Mouse (Mus musculus) ES-Bruce4 (cell line): ENCODE data around the gene Exoc2. TPM values are rescaled to one million over a fixed set of nuclear protein-coding genes. Genes with fewer than 3 reads are reported as not detected.

Source experiments
- H3K27ac ChIP-seq: 2 replicates; pipeline ENCODE4 v1.5.1; 2012; ENCODE audit warnings: low read length, inconsistent platforms; ENCODE audit not compliant: insufficient read depth
- H3K27me3 ChIP-seq: 2 replicates; pipeline ENCODE4 v1.6.1; 2012; ENCODE audit warnings: mild to moderate bottlenecking, low read length, inconsistent platforms; ENCODE audit not compliant: control insufficient read depth, poor library complexity, insufficient read depth, severe bottlenecking
- H3K36me3 ChIP-seq: 2 replicates; pipeline ENCODE4 v1.6.1; 2012; ENCODE audit warnings: inconsistent platforms, mild to moderate bottlenecking, low read length, moderate library complexity; ENCODE audit not compliant: control insufficient read depth, poor library complexity, insufficient read depth, severe bottlenecking
- H3K4me1 ChIP-seq: one replicate; pipeline ENCODE4 v1.8.1; 2011; ENCODE audit warnings: low read length; ENCODE audit not compliant: control insufficient read depth, insufficient read depth
- H3K4me3 ChIP-seq: 2 replicates; pipeline ENCODE4 v1.5.1; 2011; ENCODE audit warnings: low read depth, mild to moderate bottlenecking, low read length
- H3K9ac ChIP-seq: 2 replicates; pipeline ENCODE4 v1.6.1; 2012; ENCODE audit warnings: low read depth, mild to moderate bottlenecking, inconsistent platforms; ENCODE audit not compliant: poor library complexity, severe bottlenecking
- H3K9me3 ChIP-seq: replicated peaks from 2 replicates; pipeline ENCODE4 v1.6.1; 2012; ENCODE audit warnings: mild to moderate bottlenecking, low read length, inconsistent platforms; ENCODE audit not compliant: control insufficient read depth, poor library complexity, insufficient read depth, severe bottlenecking
- CTCF ChIP-seq: IDR thresholded peaks from one replicate; pipeline ENCODE4 v1.8.1; 2011; ENCODE audit warnings: low read depth, low read length
- EP300 ChIP-seq: IDR thresholded peaks from 2 replicates; pipeline ENCODE4 v1.6.1; 2011; ENCODE audit warnings: low read depth, low read length; ENCODE audit not compliant: insufficient read depth
- POLR2A ChIP-seq: IDR thresholded peaks from one replicate; pipeline ENCODE4 v1.8.1; 2011; ENCODE audit warnings: low read length; ENCODE audit not compliant: insufficient read depth
- polyA plus RNA-seq: library from polyadenylated mRNA; stranded (reverse); fragments of >200 nt; gene quantifications from 2 replicates; pipeline ENCODE4 v1.2.4, GENCODE M21; 2011; ENCODE audit warnings: low read depth; ENCODE audit not compliant: missing spikeins, insufficient read depth, insufficient read length

Exoc2 gene
- polyA plus RNA-seq, 1 experiment, result 41.2 TPM

DNA sequence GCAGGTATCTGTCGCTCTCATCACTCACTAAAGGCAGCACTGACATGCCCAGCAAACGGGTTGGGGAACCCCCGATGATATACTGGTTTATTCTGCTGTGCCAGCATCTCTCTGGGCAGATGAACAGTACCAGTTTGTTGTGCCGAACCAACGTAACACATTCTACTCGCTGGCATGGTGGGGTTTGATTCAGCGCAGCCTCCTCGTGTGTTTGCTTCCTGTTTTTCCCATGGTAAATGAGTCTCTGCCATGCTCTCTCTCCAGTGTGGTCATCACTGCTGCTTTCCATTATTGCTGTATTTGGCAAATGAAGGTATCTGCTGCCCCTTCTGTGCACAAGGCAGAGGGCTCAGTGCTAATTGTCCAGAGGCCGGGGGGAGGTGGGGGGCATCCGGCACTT lies 15.8 kb upstream of the Exoc2 start:
- Histone ChIP-seq H3K27me3 (no peaks in the 10 kb centered on the region), H3K4me3 (no peak overlapping the region), H3K27ac (no peak overlapping the region), H3K4me1 (no peaks in the 10 kb centered on the region), H3K9ac (no peak overlapping the region), H3K36me3 (no peaks in the 10 kb centered on the region), H3K9me3 (no peaks in the 10 kb centered on the region)
- TF ChIP-seq CTCF, result no peak

DNA sequence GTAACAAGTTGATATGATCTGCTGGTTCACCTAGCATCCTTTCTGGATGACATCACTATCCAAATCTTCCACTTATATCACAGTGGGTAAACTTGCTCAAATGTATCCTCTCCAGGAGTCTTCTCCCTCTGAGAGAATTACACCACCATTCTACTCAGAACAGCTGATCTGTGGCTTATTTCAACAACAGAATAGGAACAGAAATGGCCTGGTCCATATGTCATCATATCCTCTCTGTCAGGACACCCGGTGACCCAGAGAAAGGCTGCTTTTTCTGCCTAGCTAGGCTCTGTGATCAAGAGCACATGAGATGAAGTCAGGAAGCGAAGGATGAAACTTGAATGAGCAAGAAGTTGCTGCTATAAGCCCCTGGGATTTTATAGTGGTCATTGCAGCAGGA lies 13.8 kb upstream of the Exoc2 start:
- Histone ChIP-seq H3K36me3 (no peaks in the 10 kb centered on the region), H3K4me3 (no peak overlapping the region), H3K9me3 (no peaks in the 10 kb centered on the region), H3K9ac (no peak overlapping the region), H3K4me1 (no peaks in the 10 kb centered on the region), H3K27ac (no peak overlapping the region), H3K27me3 (no peaks in the 10 kb centered on the region)
- TF ChIP-seq EP300 (no peak), POLR2A (no peak), CTCF (no peak)

DNA sequence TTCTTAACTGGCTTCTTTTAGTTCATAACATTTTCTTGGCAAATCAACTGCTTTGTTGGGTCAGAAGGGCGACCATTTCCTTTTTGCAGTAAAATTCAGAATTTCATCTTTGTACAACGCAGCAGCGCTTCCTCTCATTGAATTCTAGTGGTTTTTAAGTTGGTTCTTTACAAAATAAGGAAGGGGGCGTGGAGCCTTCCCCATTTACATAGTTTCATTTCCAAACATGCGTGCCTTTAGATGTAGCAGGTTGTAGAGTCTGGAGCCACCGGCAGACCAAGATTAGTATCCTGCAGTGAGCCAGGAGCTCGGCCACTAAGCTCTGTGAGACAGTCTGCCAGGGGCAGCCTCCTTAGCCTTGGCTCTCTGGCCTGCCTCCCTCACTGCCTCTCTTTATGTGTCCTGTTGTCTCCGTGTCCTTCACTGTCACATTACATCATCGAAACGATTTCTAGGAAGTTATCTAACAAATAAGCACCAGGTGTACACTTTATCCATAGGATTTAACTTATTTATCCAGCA lies 13.1 kb upstream of the Exoc2 start:
- Histone ChIP-seq H3K9me3 (no peaks in the 10 kb centered on the region), H3K36me3 (no peaks in the 10 kb centered on the region), H3K27ac (no peak overlapping the region), H3K27me3 (no peaks in the 10 kb centered on the region), H3K4me1 (no peaks in the 10 kb centered on the region), H3K4me3 (no peak overlapping the region), H3K9ac (no peak overlapping the region)
- TF ChIP-seq POLR2A (no peak), CTCF (no peak)

DNA sequence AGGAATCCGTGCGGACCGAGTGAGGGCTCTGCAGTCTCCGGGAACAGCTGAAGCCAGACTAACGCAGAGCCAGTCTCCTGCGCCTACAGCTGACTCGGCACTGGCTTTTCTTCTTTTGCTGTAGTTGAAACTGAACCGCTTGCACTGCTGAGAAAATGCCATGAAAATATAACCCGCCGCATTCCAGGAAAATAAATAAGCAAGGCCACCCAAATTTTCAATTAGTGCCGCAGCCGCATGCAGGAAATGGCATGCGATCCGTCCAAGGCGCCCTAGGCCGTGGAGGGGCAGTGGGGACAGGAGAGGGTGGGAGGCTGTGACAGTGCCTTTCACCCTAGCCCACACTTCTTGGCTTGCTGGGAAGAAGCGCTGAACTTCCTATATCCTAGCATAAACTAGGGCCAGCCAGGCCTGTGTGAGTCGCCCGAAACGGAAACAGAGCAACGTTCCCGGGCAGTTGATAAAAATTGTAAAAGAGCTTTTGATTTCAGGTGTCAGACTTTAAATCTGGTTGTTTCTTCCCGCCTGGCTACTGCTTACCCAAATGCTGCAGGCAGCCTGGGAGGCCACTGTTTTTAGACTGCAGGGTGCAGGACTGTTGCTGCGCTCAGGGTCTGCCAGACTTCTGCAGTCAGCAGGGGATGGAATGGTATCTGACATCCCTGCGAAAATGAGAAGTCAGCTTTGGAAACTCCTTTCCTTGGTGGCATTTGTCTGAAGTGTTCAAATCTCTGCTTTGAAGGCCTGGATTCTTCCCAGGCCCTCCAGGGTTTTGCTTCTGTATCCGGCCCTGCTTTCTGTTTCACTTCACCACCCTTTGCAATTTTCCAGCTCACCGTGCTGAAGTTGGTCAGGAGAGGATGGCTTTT lies 11.9 kb upstream of the Exoc2 start:
- Histone ChIP-seq H3K36me3 (no peaks in the 10 kb centered on the region), H3K4me1 (no peaks in the 10 kb centered on the region), H3K4me3 (peak overlapping the region; percentile 54), H3K9me3 (no peaks in the 10 kb centered on the region), H3K27ac (no peak overlapping the region), H3K9ac (peak overlapping the region; percentile 38), H3K27me3 (no peaks in the 10 kb centered on the region)
- TF ChIP-seq CTCF, result no peak
- no peak for TF ChIP-seq POLR2A
- TF ChIP-seq EP300, result no peak

DNA sequence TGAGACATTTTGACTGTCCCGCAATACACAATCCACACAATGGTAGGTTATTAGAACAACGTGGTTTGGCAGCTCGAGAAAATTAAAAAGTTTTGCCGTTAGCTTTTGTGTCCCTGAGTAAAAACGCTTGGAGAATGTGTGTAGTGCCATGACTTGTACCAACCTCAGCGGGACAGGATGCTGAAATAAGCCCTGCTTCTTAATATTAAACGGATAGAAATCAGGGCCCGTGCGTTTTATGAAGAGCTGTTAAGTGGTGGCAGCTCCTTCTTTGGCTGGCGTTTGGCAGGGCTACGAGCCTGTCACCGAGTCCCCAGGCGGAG lies 11.3 kb upstream of the Exoc2 start:
- Histone ChIP-seq H3K27me3 (no peaks in the 10 kb centered on the region), H3K4me1 (no peaks in the 10 kb centered on the region), H3K9ac (peak overlapping the region; percentile 38), H3K4me3 (peak overlapping the region; percentile 54), H3K36me3 (no peaks in the 10 kb centered on the region), H3K27ac (no peak overlapping the region), H3K9me3 (no peaks in the 10 kb centered on the region)
- TF ChIP-seq EP300, result no peak
- no peak for TF ChIP-seq POLR2A
- TF ChIP-seq CTCF, result no peak

DNA sequence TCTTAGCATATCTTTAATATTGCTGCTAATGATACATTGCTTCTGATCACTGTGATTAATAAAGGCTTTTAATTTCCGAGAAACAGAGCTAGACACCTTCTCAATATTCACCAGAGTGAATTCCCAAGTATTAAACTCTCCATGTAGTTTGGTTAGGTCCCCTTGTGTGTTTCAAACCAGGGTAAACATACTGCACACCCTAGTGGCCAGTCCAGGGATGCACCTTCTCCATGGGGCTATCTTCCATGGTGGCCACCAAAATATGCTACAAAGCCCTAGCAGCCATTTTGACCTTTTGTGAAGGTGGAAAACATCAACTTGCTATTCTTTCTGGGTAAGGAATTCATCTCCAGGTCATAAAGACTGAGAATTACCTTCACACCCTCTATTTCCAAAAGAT lies 7.8 kb upstream of the Exoc2 start:
- Histone ChIP-seq H3K9ac (no peak overlapping the region), H3K36me3 (no peaks in the 10 kb centered on the region), H3K27ac (no peak overlapping the region), H3K9me3 (no peaks in the 10 kb centered on the region), H3K27me3 (no peaks in the 10 kb centered on the region), H3K4me1 (no peaks in the 10 kb centered on the region), H3K4me3 (no peak overlapping the region)
- TF ChIP-seq EP300, result no peak
- no peak for TF ChIP-seq POLR2A
- peak; percentile 54 for TF ChIP-seq CTCF
